ENCODE assay signal across 8 mouse cellular contexts in the genomic region with DNA sequence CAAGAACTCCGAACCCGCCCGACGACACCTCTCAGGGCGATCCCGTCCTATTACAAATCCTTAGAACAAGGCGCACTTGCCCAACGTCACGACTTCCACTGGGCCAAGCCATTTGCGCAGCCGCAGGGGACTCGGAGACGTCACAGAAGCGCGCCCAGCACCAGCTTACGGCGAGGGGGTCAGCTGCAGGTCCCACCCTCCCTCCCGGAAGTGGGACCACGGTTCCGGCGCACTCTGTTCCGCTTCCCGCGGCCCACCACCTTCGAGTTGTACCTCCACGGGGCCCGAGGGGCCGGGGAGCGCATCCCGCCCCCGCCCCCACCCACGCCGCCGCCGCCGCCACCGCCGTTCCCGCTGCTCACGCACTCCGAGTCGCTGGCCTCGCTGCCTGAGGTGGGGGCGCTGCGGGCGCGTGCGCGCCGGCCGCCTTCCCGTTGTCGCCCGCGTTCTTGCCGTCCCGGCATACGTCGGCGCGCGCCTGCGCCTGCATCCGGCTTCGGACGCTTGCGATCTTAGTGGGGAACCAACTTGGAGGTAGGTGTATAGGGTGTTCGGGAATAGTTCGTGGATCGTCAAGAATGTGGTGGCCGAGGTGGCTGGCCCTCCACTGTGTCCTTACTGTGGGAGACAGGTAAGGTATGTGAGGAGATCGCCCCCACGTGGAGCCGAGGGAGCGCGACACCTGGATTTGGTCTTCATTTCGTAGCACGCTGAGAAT. TPM values are rescaled to one million over a fixed set of nuclear protein-coding genes. Genes with fewer than 3 reads are reported as not detected.
DNase-seq lines count a peak whose midpoint lies in the region; ATAC-seq lines count a peak whose summit lies in the region.

A gene (plus strand): TSS at position 237 of the 718 bp plus-strand sequence.
A gene (minus strand): TSS at position 640 of the 718 bp plus-strand sequence.

- ATAC-seq in inflammation-experienced regulatory T-cells, adult 6 months: peak; percentile 90
- ATAC-seq in megakaryocyte-erythroid progenitor cell, adult 5-6 weeks (replicated peaks; ENCODE audit: low FRiP score, low TSS enrichment, poor library complexity, severe bottlenecking): peak; percentile 93

- intact Hi-C loops in left cerebral cortex, postnatal 10 days (cut with DNase I): no loop called here

- DNase-seq in adipocyte (ENCODE audit: low spot score): peak; percentile 97
- peak; percentile 99 for DNase-seq in embryo, embryonic 10 days (ENCODE audit: low spot score)
- peak; percentile 96 for DNase-seq in gastrocnemius, postnatal 10 days
- DNase-seq in left cerebral cortex, postnatal 10 days (ENCODE audit: extremely low spot score in 1 of 2, low spot score in 2 of 2): peak; percentile 98
- peak; percentile 98 for DNase-seq in right cerebral cortex, postnatal 25 days
- peak; percentile 95 to 97 for DNase-seq in urinary bladder, postnatal 4 days (ENCODE audit: low spot score in 2 of 2)

RNA-seq across cellular contexts. Expression of the first gene that starts in this region (rescaled TPM):
- total RNA-seq in gastrocnemius, postnatal 10 days (2021): 10 to 100 TPM; 10.7 to 15.0 TPM
- polyA plus RNA-seq in inflammation-experienced regulatory T-cells, adult 6 months (2017; shearing (Covaris generic)): 10 to 100 TPM; 14.2 to 17.9 (median 16.4) TPM
- 10 to 100 TPM; 17.0 to 17.3 TPM for total RNA-seq in left cerebral cortex, postnatal 10 days (2021)
- total RNA-seq in megakaryocyte-erythroid progenitor cell, adult 5-6 weeks (2014; fragmentation: Nextera tagmentation): 65.1 and 78.0 TPM in 2 replicates
- 60.4 and 61.7 TPM in 2 replicates for total RNA-seq in megakaryocyte-erythroid progenitor cell, adult 5-6 weeks (2017)

RNA-seq across cellular contexts. Expression of the second gene that starts in this region (rescaled TPM):
- 1 to 10 TPM; 4.8 to 7.0 TPM for total RNA-seq in gastrocnemius, postnatal 10 days (2021)
- polyA plus RNA-seq in inflammation-experienced regulatory T-cells, adult 6 months (2017; shearing (Covaris generic)): 10 to 100 TPM; 19.5 to 30.1 (median 28.6) TPM
- 10 to 100 TPM; 16.6 to 18.8 TPM for total RNA-seq in left cerebral cortex, postnatal 10 days (2021)
- 26.9 and 34.3 TPM in 2 replicates for total RNA-seq in megakaryocyte-erythroid progenitor cell, adult 5-6 weeks (2014; fragmentation: Nextera tagmentation)
- total RNA-seq in megakaryocyte-erythroid progenitor cell, adult 5-6 weeks (2017): 4.1 and 10.0 TPM in 2 replicates

Comparison
In these comparisons a context has a peak if more than half of its experiments do, and no peak if none do; other contexts are left out.
1. Peak in every context shown above with its lines: DNase-seq and ATAC-seq.